In the genomic region with DNA sequence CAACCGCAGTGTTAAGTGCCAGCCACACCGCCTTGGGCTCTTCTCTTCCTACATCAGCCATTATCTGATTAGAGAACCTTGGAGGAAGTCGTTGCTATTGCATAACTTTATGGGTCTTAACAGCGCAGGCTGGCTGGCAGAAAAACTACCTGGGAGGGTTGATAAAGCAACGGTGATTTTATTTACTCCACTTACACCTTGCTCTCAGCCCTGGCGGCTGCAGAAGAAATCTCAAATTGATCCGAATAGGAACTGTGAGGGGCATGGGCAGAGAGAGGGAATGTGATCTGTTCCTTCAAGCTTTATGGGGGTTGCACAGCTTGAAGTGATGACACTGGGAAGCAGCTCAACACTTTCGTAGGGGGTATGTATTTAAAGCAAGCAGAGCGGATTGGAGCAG, we compare ENCODE assay signal across 10 mouse cellular contexts.
DNase-seq lines count a peak whose midpoint lies in the region; ATAC-seq and TF ChIP-seq lines count a peak whose summit lies in the region.
"Had no signal": no experiment of that assay in that cellular context is flagged by ENCODE, and none has a peak within 500 bp of the region (broad histone marks: within the 10 kb centered on the region; RNA-seq: fewer than 3 reads in every experiment).

No protein-coding gene starts in this region.

- peak overlapping the region; percentile 43; the same call in 1 of the 2 replicates for H3K4me2 ChIP-seq in lung, embryonic 15.5 days
- H3K4me2 ChIP-seq in intestine, embryonic 16.5 days (ENCODE audit: low read depth, low read length) = peak overlapping the region; percentile 47
- H3K4me2 ChIP-seq in forebrain, embryonic 12.5 days = no peak overlapping the region

- peak overlapping the region; percentile 63 for H3K4me3 ChIP-seq in cerebellum, adult 2 months (replicated peaks; ENCODE audit: insufficient read depth, low read depth, low read length)
- H3K4me3 ChIP-seq in lung, embryonic 15.5 days = no peak overlapping the region
- H3K4me3 ChIP-seq in intestine, embryonic 16.5 days (ENCODE audit: low read length) = peak overlapping the region; percentile 4; the same call in 1 of the 2 replicates
- no peak overlapping the region for H3K4me3 ChIP-seq in olfactory bulb, adult 2 months (ENCODE audit: insufficient read depth, low read depth, low read length)
- H3K4me3 ChIP-seq in forebrain, embryonic 12.5 days (replicated peaks) = no peak overlapping the region
- H3K4me3 ChIP-seq: left cerebral cortex, adult 2 months had no signal

- WGBS in cerebellum, adult 2 months = 10% methylated on average over 9 of the region's 9 CpGs
- 14% methylated on average over 9 of the region's 9 CpGs for WGBS in lung, embryonic 15.5 days
- 9% methylated on average over 9 of the region's 9 CpGs for WGBS in intestine, embryonic 16.5 days
- 38% methylated on average over 9 of the region's 9 CpGs for WGBS in olfactory bulb, adult 2 months
- 37% methylated on average over 9 of the region's 9 CpGs for WGBS in forebrain, embryonic 12.5 days

- TF ChIP-seq POLR2A in cerebellum, adult 2 months (IDR thresholded peaks at IDR 0.05; ENCODE audit: borderline replicate concordance, insufficient read depth, low read length) = no peak
- no peak for TF ChIP-seq POLR2A in olfactory bulb, adult 2 months (IDR thresholded peaks at IDR 0.05; ENCODE audit: insufficient read depth, low read depth, low read length)

- H3K27ac ChIP-seq in cerebellum, adult 2 months (ENCODE audit: insufficient read depth, low read length) = peak overlapping the region; percentile 100
- H3K27ac ChIP-seq in lung, embryonic 15.5 days = no peak overlapping the region
- H3K27ac ChIP-seq in intestine, embryonic 16.5 days (ENCODE audit: low read length) = peak overlapping the region; percentile 71
- peak overlapping the region; percentile 76 for H3K27ac ChIP-seq in olfactory bulb, adult 2 months (ENCODE audit: insufficient read depth, low read depth, low read length)
- no peak overlapping the region for H3K27ac ChIP-seq in forebrain, embryonic 12.5 days
- H3K27ac ChIP-seq: left cerebral cortex, adult 2 months had no signal

- H3K36me3 ChIP-seq in lung, embryonic 15.5 days = no peaks in the 10 kb centered on the region
- H3K36me3 ChIP-seq in intestine, embryonic 16.5 days (ENCODE audit: control insufficient read depth, insufficient read depth, low read length) = no peaks in the 10 kb centered on the region
- H3K36me3 ChIP-seq in forebrain, embryonic 12.5 days (replicated peaks) = no peaks in the 10 kb centered on the region

- no peak for ATAC-seq in lung, embryonic 15.5 days (ENCODE audit: borderline replicate concordance, extremely low read depth, low FRiP score, low TSS enrichment)
- ATAC-seq in intestine, embryonic 16.5 days = peak; percentile 88
- ATAC-seq in forebrain, embryonic 12.5 days (ENCODE audit: low FRiP score) = no peak
- ATAC-seq: activated CD4-positive, CD25-positive, alpha-beta regulatory T cell, adult 4 months had no signal

- H3K9ac ChIP-seq in lung, embryonic 15.5 days = no peak overlapping the region
- H3K9ac ChIP-seq in intestine, embryonic 16.5 days (ENCODE audit: low read depth, low read length) = peak overlapping the region; percentile 31; the same call in 1 of the 2 replicates
- H3K9ac ChIP-seq in forebrain, embryonic 12.5 days = no peak overlapping the region

- TF ChIP-seq CTCF in cerebellum, adult 2 months (IDR thresholded peaks at IDR 0.05; ENCODE audit: borderline replicate concordance, insufficient read depth, low read depth, low read length) = no peak
- no peak for TF ChIP-seq CTCF in olfactory bulb, adult 2 months (IDR thresholded peaks at IDR 0.05; ENCODE audit: insufficient read depth, low read depth, low read length)

- H3K4me1 ChIP-seq in cerebellum, adult 2 months (ENCODE audit: control insufficient read depth, insufficient read depth, low read length) = peaks cover 6% of the 10 kb centered on the region
- peaks cover 42% of the 10 kb centered on the region for H3K4me1 ChIP-seq in lung, embryonic 15.5 days
- peaks cover 15% of the 10 kb centered on the region for H3K4me1 ChIP-seq in intestine, embryonic 16.5 days (ENCODE audit: control insufficient read depth, insufficient read depth, low read length)
- 0 out of 2 replicates have a peak, but pooled peaks cover 2% of the 10 kb centered on the region for H3K4me1 ChIP-seq in olfactory bulb, adult 2 months (ENCODE audit: control insufficient read depth, insufficient read depth, low read length)
- H3K4me1 ChIP-seq in forebrain, embryonic 12.5 days = peaks cover 47% of the 10 kb centered on the region

- no peaks in the 10 kb centered on the region for H3K27me3 ChIP-seq in cerebellum, adult 2 months (ENCODE audit: control insufficient read depth, insufficient read depth, low read length)
- H3K27me3 ChIP-seq in lung, embryonic 15.5 days = no peaks in the 10 kb centered on the region
- no peaks in the 10 kb centered on the region for H3K27me3 ChIP-seq in intestine, embryonic 16.5 days (replicated peaks; ENCODE audit: control insufficient read depth, insufficient read depth, low read length)
- H3K27me3 ChIP-seq in forebrain, embryonic 12.5 days = peaks cover 21% of the 10 kb centered on the region

- no peaks in the 10 kb centered on the region for H3K9me3 ChIP-seq in lung, embryonic 15.5 days
- H3K9me3 ChIP-seq in intestine, embryonic 16.5 days (ENCODE audit: control insufficient read depth, low read length) = no peaks in the 10 kb centered on the region
- no peaks in the 10 kb centered on the region for H3K9me3 ChIP-seq in forebrain, embryonic 12.5 days

- DNase-seq in cerebellum, adult 2 months = peak; percentile 67 to 76
- DNase-seq in cerebellum, adult 11 months = no peak
- DNase-seq in lung, adult 18-20 months = no peak
- no peak for DNase-seq in layer of hippocampus, postnatal 25 days (ENCODE audit: extremely low spot score in 1 of 2, low spot score in 1 of 2)

Comparison
In these comparisons a context has a peak if more than half of its experiments do, and no peak if none do; other contexts are left out.
1. DNase-seq: peak in cerebellum, adult 2 months (2 of 2); none in cerebellum, adult 11 months (single experiment), lung, adult 18-20 months (0 of 2) and layer of hippocampus, postnatal 25 days (0 of 2).
2. H3K27ac ChIP-seq: peak in cerebellum, adult 2 months (single experiment), intestine, embryonic 16.5 days (single experiment) and olfactory bulb, adult 2 months (single experiment); none in lung, embryonic 15.5 days (single experiment) and forebrain, embryonic 12.5 days (single experiment).
3. H3K4me3 ChIP-seq: peak in cerebellum, adult 2 months (single experiment) and intestine, embryonic 16.5 days (single experiment); none in lung, embryonic 15.5 days (single experiment), olfactory bulb, adult 2 months (single experiment) and forebrain, embryonic 12.5 days (single experiment).